Mouse (Mus musculus) right cerebral cortex, postnatal 10 days (tissue): ENCODE measurements around the gene Capn7.

Experiments
- DNase-seq, 2 experiments: peaks; one replicate each; pipeline ENCODE4 v3.0.0; 2021; ENCODE audit warnings: low spot score in 2 of 2

Capn7 gene

DNA sequence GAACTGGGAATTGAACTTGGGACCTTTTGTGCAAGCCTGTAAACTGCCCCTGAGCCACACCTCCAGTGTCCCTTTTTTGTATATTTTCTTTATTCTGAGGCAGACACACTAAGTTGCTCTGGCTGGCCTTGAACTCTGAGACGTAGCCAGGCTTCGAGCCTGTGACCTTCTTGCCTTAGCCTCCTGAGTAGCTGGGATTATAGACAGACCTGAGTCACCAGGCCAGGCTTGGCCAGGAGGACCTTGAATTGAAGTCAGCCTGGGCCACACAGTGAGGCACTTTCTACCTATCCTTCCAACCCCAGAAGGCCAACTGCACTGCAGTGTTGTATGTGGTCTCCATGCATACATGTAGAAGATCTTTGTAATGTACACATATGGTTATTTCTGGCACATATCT, 60.0 kb downstream of the Capn7 start:
- no peak for DNase-seq

DNA sequence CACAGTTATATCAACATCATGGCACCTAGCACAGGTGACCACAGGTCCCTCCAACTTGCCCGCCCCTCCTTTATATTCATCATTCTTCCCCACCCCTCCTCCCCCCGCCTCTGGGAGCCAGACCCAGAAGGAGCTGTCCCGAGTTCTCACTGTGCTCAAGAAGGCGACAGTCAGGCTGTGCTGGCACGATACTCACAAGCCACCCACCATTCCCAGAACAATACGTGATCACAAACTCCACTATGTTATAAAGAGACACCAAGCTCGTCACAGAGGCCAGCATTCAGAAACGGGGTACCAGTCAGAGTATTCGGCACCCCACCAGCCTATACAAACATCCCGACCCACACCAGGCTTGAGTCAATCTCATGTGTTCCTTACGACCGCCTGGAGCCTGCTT, 60.9 kb downstream of the Capn7 start:
- DNase-seq, result no peak

DNA sequence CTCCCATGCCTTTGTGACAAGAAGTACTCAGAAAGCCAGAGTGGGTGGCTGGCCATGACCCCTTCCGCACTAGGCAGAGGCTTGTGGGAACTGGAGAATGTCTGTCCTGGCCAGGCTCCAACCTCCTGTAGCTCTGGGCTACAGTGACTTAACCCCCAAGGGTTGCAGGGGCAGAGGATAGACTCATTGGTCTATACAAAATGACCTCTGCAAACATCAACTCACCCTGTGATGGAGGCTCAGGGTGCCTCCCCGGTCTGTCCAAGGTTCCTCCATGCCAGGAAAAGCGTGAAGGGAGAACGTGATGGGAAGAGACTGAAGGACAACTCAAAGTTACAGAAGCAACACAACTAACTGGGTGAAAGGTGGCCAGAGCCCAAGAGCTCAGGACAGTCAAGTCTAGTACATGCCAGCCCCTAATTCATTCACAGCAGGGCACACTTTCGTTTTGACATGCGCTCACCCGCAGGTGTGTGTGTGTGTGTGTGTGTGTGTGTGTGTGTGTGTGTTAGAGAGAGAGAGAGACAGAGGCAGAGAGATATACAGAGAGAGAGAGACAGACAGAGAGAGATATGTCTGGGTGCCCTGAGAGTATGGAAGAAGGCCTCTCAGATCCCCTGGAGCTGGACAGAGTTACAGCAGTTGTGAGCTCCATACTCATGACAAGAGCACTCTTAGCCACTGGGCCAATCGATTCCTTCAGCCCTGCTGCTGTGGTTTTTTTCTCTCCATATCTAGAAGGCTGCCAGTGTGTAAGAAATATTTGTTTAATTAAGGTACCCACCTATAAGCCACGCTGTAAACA, 61.6 kb downstream of the Capn7 start:
- no peak for DNase-seq

DNA sequence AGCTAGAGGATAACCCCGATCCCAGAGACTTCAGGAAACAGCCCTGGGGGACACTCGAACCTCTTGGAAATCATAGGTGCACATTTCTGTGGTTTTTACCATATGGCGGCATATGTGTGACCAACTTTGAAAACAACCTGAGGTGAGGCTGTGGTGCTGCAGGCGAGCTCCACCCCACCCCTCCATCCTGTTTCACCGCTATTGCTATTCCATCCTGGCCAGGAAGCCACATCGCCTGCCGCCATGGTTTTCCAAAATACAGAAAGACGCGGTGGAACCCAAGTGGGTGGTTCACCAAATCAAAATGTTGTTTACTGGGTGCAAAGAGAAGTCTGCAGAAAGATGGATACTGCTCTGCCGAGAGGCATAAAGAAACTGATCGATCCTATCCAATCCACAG, 62.4 kb downstream of the Capn7 start:
- DNase-seq, result no peak

DNA sequence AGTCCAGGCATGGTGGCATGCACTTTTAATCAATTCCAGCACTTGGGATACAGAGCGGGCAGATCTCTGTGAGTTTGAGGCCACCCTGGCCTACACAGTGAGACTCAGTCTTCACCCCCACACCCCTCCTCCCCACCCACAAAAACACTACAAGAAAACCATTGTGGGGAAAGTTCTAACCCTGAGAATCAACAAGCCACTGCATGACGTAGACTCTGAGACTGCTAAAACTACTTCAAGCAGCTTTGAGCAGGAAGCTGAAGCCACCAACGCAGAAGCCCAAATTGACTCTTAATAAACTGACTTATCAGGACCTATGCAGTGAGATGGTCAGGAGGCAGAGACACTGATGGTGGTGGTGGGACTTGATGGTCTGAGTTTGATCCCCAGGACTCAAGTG, 62.8 kb downstream of the Capn7 start:
- no peak for DNase-seq

DNA sequence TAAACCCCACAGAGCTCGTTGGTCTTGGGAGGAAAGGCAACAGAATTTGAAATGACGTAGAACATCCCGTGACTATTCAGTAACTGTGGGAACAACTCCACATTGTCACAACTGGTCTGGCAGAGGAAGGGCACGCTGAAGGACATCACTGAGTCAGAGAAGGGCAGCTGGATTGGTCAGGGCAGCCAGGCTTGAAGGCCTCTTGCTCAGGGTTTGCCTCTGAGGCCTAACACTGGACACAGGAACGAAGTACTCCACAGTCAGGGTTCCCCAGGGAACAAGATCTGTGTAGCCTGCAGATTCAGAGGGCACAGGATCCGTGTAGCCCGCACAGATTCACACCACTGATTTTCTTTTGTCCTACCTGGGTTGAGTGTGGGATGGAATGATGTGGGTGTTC, 63.8 kb downstream of the Capn7 start:
- no peak for DNase-seq

DNA sequence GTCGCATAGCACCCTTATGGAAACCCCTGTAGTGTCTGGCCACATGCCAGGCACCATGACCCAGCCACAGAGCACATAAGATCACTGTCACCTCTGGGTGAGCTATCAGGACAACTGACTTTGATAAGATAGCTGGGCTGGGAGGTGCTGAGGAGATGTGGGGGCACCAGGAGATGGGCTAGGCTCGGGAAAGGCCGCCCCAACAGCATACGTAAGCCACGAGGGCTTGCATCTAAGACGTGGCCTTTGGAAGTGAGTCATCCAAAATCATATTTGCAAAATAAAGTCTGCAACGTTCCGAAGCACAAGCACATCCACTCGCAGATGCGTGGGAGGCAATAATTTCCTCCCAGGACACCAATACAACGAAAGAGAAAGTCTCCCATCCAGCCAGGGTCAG, 64.5 kb downstream of the Capn7 start:
- DNase-seq, result no peak

DNA sequence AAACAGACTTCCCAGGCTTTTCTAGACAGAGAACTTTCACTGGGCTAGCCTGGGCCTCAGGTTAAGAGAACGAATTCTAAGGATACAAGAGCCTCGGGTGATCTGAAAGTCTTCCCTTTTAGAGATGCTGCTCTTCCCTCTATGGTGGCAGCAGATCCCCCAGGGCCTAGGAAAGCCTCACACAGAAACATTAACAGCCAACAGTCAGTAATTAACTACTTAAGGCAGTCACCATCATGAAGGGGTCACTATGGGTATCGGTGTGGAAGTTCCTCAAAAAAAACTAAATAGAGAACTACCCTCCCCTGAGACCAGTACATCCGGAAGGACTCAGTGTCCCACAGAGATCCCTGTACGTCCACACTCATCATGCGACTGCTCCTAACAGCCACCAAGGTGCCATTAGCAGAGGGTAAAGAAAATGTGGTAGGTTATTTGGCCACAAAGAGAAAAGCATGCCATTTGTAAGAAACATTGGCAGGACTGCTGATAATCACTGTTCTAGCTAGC, 65.5 kb downstream of the Capn7 start:
- no peak for DNase-seq

DNA sequence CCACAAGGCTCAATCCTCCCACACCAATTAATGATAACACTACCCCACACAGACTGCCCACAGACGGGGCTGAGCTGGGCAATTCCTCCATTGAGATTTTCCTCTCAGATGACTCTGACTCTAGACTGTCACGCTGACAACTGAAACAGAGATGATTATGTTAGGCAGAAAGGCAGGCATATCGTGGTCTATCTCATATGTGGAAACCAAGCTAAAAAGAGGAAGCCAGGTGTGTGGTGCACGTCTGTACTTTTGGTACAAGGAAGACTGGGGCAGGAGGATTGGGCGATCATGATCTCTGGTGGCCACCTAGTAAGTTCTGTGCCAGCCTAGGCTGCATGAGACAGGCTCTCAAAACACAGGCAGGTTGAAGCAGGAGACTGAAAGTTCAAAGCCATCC, 66.3 kb downstream of the Capn7 start:
- DNase-seq, result no peak

DNA sequence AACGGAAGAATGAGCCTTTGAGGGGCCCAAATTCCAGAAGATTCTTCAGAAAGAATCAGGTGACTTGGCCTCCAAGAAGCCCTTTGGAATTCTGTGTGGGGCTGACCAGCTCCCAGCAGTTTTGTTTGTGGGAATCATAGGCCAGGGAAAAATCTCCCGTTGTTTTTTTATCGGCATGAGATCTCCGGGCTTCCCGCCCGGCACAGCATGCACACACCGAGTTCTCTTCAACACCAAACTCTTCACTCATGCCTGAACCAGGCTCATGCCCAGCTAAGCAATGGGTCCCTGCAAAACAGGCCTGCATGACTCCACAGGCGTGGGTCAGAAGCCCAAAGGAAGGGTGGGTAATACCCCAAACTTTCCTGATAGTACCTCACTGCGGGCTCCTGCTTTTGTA, 67.1 kb downstream of the Capn7 start:
- no peak for DNase-seq

DNA sequence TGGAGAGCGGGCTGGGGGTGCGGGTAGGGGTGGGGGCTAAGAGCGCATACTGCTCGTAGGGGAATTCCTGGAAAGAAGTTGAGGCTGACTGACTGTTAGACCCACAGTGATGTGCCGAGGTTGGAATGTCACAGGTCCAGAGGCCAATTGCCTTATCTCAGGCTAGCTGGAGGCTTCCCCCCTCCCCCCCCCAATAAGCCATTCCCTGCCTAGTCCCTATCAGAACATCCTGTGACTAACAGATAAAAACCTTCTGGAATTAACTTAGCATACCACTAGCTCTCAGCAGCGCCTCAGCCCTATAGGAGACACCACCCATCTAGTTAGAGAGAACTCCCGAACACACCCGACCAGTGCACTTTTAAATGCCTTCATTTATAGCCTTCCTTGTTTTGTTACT, 67.6 kb downstream of the Capn7 start:
- no peak for DNase-seq

DNA sequence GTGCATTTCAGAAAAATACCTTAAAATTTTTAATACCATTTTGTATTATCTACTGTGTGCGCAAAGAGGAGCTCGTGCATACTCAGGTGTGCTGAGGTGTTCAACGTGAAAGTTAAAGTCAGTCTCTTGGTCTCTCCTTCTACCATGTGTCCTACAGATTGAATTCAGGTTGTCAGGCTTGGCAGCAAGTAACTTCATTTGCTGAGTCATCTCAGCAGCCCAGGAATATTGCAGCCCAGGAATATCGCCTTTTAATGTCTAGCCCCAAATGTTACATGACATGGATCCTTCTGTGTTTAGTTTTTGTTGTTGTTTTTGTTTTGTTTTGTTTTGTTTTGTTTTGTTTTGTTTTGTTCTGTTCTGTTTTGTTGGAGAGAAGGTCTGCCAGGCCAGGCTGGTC, 68.2 kb downstream of the Capn7 start:
- no peak for DNase-seq

DNA sequence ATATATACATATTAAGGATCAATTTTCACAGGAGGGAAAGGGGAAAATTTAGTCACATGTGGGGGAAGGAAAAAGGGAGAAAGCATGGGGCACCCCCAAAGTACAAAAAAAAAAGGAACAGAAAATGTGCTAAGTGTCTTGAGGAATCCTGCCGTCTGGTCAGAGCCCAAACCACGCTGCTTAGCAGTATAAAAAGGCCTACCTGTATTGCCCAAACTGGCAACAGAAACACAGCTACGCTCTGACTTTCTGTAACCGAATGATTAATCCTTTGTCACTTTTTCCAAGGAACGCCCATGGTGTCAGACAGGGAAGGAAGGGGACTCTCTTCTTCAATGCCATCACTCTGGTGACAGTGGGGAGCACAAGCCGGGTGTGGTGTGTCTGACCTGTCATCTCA, 69.2 kb downstream of the Capn7 start:
- no peak for DNase-seq

DNA sequence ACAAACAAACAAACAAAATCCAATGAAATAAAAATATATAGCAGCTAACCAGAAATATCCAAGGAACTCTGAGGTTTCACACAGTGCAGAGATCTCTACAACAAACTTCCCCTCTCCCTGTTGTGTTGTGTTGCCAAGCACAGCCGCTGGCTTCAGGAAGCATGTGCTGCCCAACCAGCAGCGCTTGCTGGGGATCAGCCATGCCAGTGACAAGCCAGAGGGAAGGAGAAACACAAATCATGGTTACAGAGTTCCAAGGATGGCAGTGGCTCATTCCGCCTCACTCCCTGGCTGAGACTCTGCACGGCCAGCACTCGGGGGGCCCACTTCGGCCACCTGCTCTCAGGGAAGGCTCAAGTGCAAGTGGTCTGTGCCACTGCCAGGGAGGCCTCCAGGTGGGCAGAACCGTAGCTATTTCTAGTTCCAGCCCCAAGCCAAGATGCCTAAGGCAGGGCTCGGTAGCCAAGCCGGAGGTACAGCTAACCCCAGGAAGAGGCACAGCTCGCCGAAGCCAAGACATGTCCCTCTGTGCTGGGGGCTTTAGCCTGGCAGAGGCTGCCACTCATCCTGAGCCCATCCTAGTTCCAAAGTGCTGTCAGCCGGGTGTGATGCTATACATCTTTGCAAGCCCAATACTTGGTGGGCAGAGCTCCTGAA, 69.8 kb downstream of the Capn7 start:
- no peak for DNase-seq

DNA sequence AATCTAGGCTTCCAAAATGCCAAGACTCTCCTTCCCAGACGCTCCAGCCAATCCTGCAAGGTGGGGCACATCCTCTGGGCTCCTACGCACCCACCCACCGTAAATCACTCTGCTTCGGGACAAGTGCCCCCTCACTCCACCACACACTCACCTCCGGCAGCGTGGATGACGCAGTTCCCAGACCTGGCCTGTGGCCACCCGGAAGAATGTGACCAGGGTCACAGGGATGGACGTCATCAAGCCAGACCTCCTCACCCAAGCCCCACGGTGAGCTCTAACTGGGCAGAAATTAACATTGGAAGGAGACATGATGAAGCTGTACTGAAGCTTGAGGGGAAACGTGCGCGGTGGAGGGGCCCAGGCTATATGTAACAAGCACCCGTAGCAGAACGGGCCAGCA, 70.8 kb downstream of the Capn7 start:
- no peak for DNase-seq

DNA sequence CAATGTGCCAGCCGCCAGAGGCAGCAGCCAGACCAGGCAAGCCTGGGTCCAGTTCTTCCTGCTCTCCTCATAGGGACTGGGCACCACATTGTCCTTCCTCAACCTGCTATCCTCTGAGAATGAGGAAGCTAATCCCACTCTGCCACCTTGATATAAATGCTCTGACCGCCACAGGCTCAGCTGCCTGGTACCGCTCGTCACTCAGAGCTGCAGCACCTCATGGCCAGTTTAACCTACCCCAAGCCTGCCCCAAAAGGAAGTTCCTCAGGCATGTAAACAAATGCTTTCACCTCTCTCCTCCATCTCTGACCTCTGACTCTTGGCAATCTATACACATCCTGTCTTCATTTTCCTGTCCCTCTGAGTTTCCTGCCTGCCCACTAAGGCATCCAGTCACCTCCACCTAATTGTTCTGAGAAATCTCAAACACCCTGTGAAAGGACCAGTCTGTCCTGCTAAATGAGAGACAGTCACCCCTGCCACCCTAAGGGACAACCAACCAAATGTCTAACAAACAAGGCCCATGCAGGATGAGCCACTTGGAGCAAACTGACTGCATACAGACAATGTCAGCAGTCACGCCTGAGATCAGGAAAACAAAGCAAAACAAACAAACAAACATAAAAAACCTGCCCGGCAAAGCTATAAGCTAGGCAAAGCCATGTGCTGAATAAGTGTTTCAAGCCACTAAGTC, 71.6 kb downstream of the Capn7 start:
- DNase-seq, result no peak

DNA sequence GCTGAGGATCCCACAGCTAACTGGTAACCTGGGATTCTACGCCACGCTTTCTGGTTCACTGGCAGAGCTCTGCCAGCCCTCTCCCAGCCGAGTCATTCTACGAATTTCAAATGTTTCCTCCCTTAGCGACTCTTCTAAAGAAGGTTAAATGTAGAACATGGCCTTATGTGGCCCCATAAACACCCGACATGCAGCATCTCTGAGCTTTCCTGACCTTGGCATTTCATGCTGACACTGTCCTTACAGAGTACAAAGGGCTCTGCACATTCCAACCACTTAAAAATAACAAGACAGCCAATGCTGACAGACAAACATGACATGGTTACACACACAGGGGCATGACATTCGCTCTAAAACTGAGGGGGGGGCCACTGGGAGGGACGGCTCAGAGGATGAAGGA, 72.2 kb downstream of the Capn7 start:
- DNase-seq, result no peak

DNA sequence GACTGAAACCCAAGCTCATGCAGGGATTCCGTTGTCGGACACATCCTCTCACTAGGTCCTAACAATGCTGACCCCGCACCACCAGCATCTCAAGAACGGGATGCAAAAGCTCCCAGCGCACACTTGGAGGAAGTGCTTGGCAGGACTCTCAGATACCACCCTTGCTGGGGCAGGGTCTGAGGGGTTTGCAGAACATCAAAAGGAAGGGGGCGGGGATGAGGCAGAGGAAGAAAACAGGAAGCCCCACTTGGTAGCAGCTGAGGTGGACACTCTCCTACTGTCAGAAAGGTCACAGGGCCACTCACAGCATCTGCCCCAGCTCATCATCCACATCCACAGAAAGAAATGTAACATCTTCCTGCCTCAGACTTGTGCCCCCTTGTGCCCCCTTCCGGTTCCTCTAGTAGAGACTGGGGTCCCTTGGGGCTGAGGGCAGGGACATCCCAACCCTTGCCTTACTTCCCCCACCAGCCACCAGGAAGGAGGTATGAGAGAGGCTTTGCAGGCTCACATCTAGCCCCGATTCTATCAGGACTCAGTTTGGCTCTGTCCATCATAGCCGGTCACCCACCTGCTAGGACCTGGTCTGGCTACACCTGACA, 73.8 kb downstream of the Capn7 start:
- peak in 1 of 2 experiments; percentile 36 for DNase-seq

DNA sequence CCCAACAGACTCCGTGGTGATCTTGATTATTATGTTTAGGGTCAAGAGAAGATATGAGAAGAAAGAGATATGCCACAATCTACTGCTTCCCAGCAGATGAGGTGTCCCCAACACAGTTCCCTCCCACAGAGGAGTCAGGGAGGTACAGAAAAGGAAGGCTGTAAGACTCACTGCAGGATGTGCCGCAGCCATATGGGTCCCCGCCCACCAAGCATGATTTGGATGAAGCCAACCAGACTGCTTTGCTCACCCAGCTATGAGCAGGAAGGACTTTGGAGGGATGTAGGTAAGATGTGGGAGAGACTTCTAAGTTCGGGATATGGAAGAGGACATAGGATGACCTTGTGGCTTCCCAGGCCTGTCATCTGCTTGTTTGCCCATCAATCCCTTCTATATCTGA, 74.3 kb downstream of the Capn7 start:
- DNase-seq, result peak in 1 of 2 experiments; percentile 56

DNA sequence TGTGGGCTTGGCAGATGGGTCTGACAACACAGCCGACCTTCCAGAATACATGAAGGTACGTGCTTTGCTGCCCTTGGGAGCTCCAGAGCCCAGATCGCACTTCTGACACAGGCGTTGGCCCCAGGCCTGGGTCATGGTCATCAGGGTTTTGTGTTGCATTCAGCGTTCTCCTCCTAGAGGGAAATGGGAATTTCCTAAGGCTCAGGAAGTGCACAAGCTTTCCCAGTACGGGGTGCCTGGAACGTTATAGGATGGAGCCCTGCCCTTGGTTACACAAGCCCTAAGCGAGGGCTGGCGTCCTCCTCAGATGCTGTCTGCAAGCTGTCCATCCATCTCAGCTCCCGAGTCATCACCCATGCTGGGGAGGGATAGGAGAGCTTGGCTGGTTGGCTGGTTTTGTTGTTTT, 76.2 kb downstream of the Capn7 start:
- DNase-seq, result no peak

DNA sequence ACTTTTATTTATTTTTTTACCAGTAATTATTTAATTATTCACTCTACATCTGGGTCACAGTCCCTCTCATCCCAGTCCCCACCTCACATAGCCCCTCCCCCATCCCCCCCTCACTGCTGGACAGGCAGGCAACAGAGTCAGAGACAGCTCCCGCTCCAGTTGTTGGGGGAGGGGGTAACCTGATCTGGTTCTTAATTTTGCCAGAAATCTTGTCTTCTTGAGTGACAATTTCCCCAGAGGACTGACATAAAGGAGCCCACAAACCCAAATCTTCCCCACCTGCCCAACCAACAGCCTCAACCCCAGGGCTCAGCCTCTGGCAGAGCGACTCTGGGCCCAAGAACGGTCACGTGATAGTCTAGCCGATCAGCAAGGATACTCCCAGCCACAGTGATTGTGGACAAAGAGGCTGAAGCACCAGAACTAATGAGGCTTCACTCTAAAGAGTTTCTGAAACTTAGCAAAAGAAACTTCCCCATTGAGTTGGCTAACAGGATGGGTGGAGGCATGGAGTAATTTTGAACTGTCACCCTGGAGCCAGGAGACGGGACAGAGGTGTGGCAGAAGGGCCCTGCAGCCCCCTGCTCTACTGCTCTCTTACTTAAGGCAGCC, 77.1 kb downstream of the Capn7 start:
- no peak for DNase-seq
